In genomic region chr8:84255858-84256257, GRCm38 (mm10) we compare ENCODE assay signal across 8 mouse cellular contexts. TPM values are rescaled to one million over a fixed set of nuclear protein-coding genes. Genes with fewer than 3 reads are reported as not detected.
A peak's percentile ranks its signal among the peaks of the same experiment; 100 is the strongest.
DNase-seq lines count a peak whose midpoint lies in the region; ATAC-seq and TF ChIP-seq lines count a peak whose summit lies in the region.

No protein-coding gene starts in this region.

- peaks cover 9% of the 10 kb centered on the region; the same call in 1 of the 2 replicates for H3K4me1 ChIP-seq in lung, adult 2 months (ENCODE audit: control insufficient read depth, insufficient read depth, low read length)
- peaks cover 22% of the 10 kb centered on the region for H3K4me1 ChIP-seq in embryonic facial prominence, embryonic 10.5 days
- H3K4me1 ChIP-seq in intestine, embryonic 15.5 days (replicated peaks) = peaks cover 15% of the 10 kb centered on the region
- H3K4me1 ChIP-seq in neural tube, embryonic 13.5 days (replicated peaks) = peaks cover 28% of the 10 kb centered on the region

- peak overlapping the region; percentile 2 for H3K4me3 ChIP-seq in lung, adult 2 months (replicated peaks; ENCODE audit: extremely low read depth, low read depth, low read length)
- peak overlapping the region; percentile 89 for H3K4me3 ChIP-seq in embryonic facial prominence, embryonic 10.5 days
- peak overlapping the region; percentile 89 for H3K4me3 ChIP-seq in intestine, embryonic 15.5 days (replicated peaks)
- H3K4me3 ChIP-seq in neural tube, embryonic 13.5 days = peak overlapping the region; percentile 70

- TF ChIP-seq CTCF in lung, adult 2 months (IDR thresholded peaks at IDR 0.05; ENCODE audit: insufficient read depth, low read length) = no peak

- H3K27me3 ChIP-seq in embryonic facial prominence, embryonic 10.5 days (replicated peaks; ENCODE audit: low read depth, poor library complexity, severe bottlenecking) = no peaks in the 10 kb centered on the region
- no peaks in the 10 kb centered on the region for H3K27me3 ChIP-seq in intestine, embryonic 15.5 days (replicated peaks)
- no peaks in the 10 kb centered on the region for H3K27me3 ChIP-seq in neural tube, embryonic 13.5 days

- H3K9me3 ChIP-seq in embryonic facial prominence, embryonic 10.5 days = no peaks in the 10 kb centered on the region
- no peaks in the 10 kb centered on the region for H3K9me3 ChIP-seq in intestine, embryonic 15.5 days
- H3K9me3 ChIP-seq in neural tube, embryonic 13.5 days = no peaks in the 10 kb centered on the region

- peak overlapping the region; percentile 93 for H3K4me2 ChIP-seq in intestine, embryonic 15.5 days (replicated peaks)
- H3K4me2 ChIP-seq in neural tube, embryonic 13.5 days = peak overlapping the region; percentile 82

- H3K27ac ChIP-seq in embryonic facial prominence, embryonic 10.5 days (replicated peaks) = peak overlapping the region; percentile 89
- 0 out of 2 replicates have a peak overlapping the region, but pooled peaks have one; percentile 94 for H3K27ac ChIP-seq in intestine, embryonic 15.5 days
- H3K27ac ChIP-seq in neural tube, embryonic 13.5 days (replicated peaks) = peak overlapping the region; percentile 92

- H3K36me3 ChIP-seq in embryonic facial prominence, embryonic 10.5 days (replicated peaks) = peaks cover 82% of the 10 kb centered on the region
- H3K36me3 ChIP-seq in intestine, embryonic 15.5 days = peaks cover 43% of the 10 kb centered on the region
- peaks cover 74% of the 10 kb centered on the region for H3K36me3 ChIP-seq in neural tube, embryonic 13.5 days

- peak overlapping the region; percentile 75 for H3K9ac ChIP-seq in intestine, embryonic 15.5 days
- H3K9ac ChIP-seq in neural tube, embryonic 13.5 days = peak overlapping the region; percentile 85; the same call in 1 of the 2 replicates

- ATAC-seq in intestine, embryonic 15.5 days = no peak
- no peak for ATAC-seq in neural tube, embryonic 13.5 days (ENCODE audit: low read depth)
- ATAC-seq in inflammation-experienced regulatory T-cells, adult 6 months = no peak

- 85% methylated on average over 3 of the region's 3 CpGs for WGBS in lung, adult 2 months
- 81% methylated on average over 3 of the region's 3 CpGs for WGBS in embryonic facial prominence, embryonic 10.5 days
- WGBS in intestine, embryonic 15.5 days = 84% methylated on average over 3 of the region's 3 CpGs
- 77% methylated on average over 3 of the region's 3 CpGs for WGBS in neural tube, embryonic 13.5 days

- no peak for TF ChIP-seq POLR2A in lung, adult 2 months (IDR thresholded peaks at IDR 0.05; ENCODE audit: borderline replicate concordance, extremely low read depth, low read depth, low read length)

- no peak for DNase-seq in lung, adult 2 months
- no peak for DNase-seq in lung, postnatal 4 days
- DNase-seq in embryonic facial prominence, embryonic 10.5 days (ENCODE audit: low spot score) = no peak
- no peak for DNase-seq in ovary, adult 18-20 months (ENCODE audit: low spot score)
- DNase-seq in ovary, postnatal 14 days (ENCODE audit: low spot score) = no peak

RNA-seq across cellular contexts. Expression of gene Mri1, which starts 1.3 kb away (rescaled TPM):
- 66.2 and 78.8 TPM in 2 replicates for polyA plus RNA-seq in lung, adult 2 months (2012; rRNA removed)
- 64.0 and 64.2 TPM in 2 replicates for polyA plus RNA-seq in embryonic facial prominence, embryonic 10.5 days (2016; fragmentation: Nextera tagmentation; extraction: Ambion mirVana)
- polyA plus RNA-seq in intestine, embryonic 15.5 days (2015; fragmentation: Nextera tagmentation; extraction: Ambion mirVana) = 72.4 and 77.5 TPM in 2 replicates
- polyA plus RNA-seq in neural tube, embryonic 13.5 days (2015; fragmentation: Nextera tagmentation; extraction: Ambion mirVana) = 50.6 and 50.8 TPM in 2 replicates
- 10 to 100 TPM in 2 of 3 experiments, 1 to 10 TPM in 1; 7.2 to 34.3 (median 25.2) TPM for polyA plus RNA-seq in inflammation-experienced regulatory T-cells, adult 6 months (2017; shearing (Covaris generic))

RNA-seq across cellular contexts. Expression of gene D8Ertd738e, which starts 6.3 kb away (rescaled TPM):
- 116 and 149 TPM in 2 replicates for polyA plus RNA-seq in lung, adult 2 months (2012; rRNA removed)
- 409 and 427 TPM in 2 replicates for polyA plus RNA-seq in embryonic facial prominence, embryonic 10.5 days (2016; fragmentation: Nextera tagmentation; extraction: Ambion mirVana)
- polyA plus RNA-seq in intestine, embryonic 15.5 days (2015; fragmentation: Nextera tagmentation; extraction: Ambion mirVana) = 292 and 312 TPM in 2 replicates
- 255 and 273 TPM in 2 replicates for polyA plus RNA-seq in neural tube, embryonic 13.5 days (2015; fragmentation: Nextera tagmentation; extraction: Ambion mirVana)
- polyA plus RNA-seq in inflammation-experienced regulatory T-cells, adult 6 months (2017; shearing (Covaris generic)) = 100 to 1,000 TPM; 351 to 392 (median 390) TPM

RNA-seq across cellular contexts. Expression of gene Ccdc130, which starts 14.3 kb away (rescaled TPM):
- polyA plus RNA-seq in lung, adult 2 months (2012; rRNA removed) = 37.6 and 63.7 TPM in 2 replicates
- 21.9 and 24.6 TPM in 2 replicates for polyA plus RNA-seq in embryonic facial prominence, embryonic 10.5 days (2016; fragmentation: Nextera tagmentation; extraction: Ambion mirVana)
- polyA plus RNA-seq in intestine, embryonic 15.5 days (2015; fragmentation: Nextera tagmentation; extraction: Ambion mirVana) = 14.3 and 16.8 TPM in 2 replicates
- polyA plus RNA-seq in neural tube, embryonic 13.5 days (2015; fragmentation: Nextera tagmentation; extraction: Ambion mirVana) = 23.3 and 30.4 TPM in 2 replicates
- 10 to 100 TPM; 40.4 to 53.7 (median 44.6) TPM for polyA plus RNA-seq in inflammation-experienced regulatory T-cells, adult 6 months (2017; shearing (Covaris generic))

RNA-seq across cellular contexts. Expression of gene Zswim4, which starts 19.0 kb away (rescaled TPM):
- 21.2 and 24.0 TPM in 2 replicates for polyA plus RNA-seq in lung, adult 2 months (2012; rRNA removed)
- 37.2 and 41.7 TPM in 2 replicates for polyA plus RNA-seq in embryonic facial prominence, embryonic 10.5 days (2016; fragmentation: Nextera tagmentation; extraction: Ambion mirVana)
- 9.0 TPM in 2 replicates for polyA plus RNA-seq in intestine, embryonic 15.5 days (2015; fragmentation: Nextera tagmentation; extraction: Ambion mirVana)
- polyA plus RNA-seq in neural tube, embryonic 13.5 days (2015; fragmentation: Nextera tagmentation; extraction: Ambion mirVana) = 32.9 and 34.7 TPM in 2 replicates
- 1 to 10 TPM; 2.9 to 4.8 (median 4.4) TPM for polyA plus RNA-seq in inflammation-experienced regulatory T-cells, adult 6 months (2017; shearing (Covaris generic))

Comparison
In these comparisons a context has a peak if more than half of its experiments do, and no peak if none do; other contexts are left out.
1. H3K4me3 ChIP-seq: peak in every context shown above with its lines; median percentile 89 in embryonic facial prominence, embryonic 10.5 days; 89 in intestine, embryonic 15.5 days; 70 in neural tube, embryonic 13.5 days; 2 in lung, adult 2 months.